ENCODE assay signal across 8 mouse cellular contexts in the genomic region with DNA sequence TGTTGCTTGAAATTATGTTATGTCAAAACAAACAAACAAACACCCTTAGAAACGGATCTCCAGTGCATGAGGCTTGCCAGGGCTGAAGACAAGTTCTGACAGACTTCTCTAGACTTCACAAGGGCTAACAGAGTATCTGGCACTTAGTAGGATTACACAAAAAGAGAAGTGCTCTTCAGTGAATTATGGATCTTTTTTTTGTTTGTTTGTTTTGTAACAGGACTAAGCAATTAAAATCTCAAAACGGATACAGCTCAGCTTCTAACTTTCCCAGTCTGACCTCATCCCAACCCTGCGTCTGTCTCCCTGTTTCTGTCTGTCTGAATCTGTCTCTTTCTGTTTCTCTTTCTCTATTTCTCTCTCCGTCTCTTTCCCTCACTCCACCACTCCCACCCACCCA. TPM values are rescaled to one million over a fixed set of nuclear protein-coding genes. Genes with fewer than 3 reads are reported as not detected.
DNase-seq lines count a peak whose midpoint lies in the region; ATAC-seq and TF ChIP-seq lines count a peak whose summit lies in the region.

No protein-coding gene starts in this region.

- peak overlapping the region; percentile 5; the same call in 1 of the 2 replicates for H3K4me3 ChIP-seq in testis, adult 2 months (ENCODE audit: control insufficient read depth, low read depth, low read length)
- H3K4me3 ChIP-seq in limb, embryonic 14.5 days (replicated peaks; ENCODE audit: low read length): peak overlapping the region; percentile 58
- peak overlapping the region; percentile 75 for H3K4me3 ChIP-seq in stomach, embryonic 16.5 days (replicated peaks; ENCODE audit: low read length)

- peak; percentile 75 for ATAC-seq in limb, embryonic 14.5 days (ENCODE audit: low FRiP score, low read depth)
- ATAC-seq in stomach, embryonic 16.5 days (ENCODE audit: insufficient read depth, low FRiP score): no peak

- no peaks in the 10 kb centered on the region for H3K27me3 ChIP-seq in testis, adult 2 months (ENCODE audit: control insufficient read depth, insufficient read depth, low read length)
- no peaks in the 10 kb centered on the region for H3K27me3 ChIP-seq in limb, embryonic 14.5 days (ENCODE audit: control insufficient read depth, insufficient read depth, low read length)
- H3K27me3 ChIP-seq in stomach, embryonic 16.5 days (ENCODE audit: control insufficient read depth, insufficient read depth, low read length): no peaks in the 10 kb centered on the region

- peaks cover 3% of the 10 kb centered on the region for H3K4me1 ChIP-seq in testis, adult 2 months (ENCODE audit: control insufficient read depth, insufficient read depth, low read length)
- peaks cover 5% of the 10 kb centered on the region for H3K4me1 ChIP-seq in limb, embryonic 14.5 days (ENCODE audit: control insufficient read depth, insufficient read depth, low read length)
- H3K4me1 ChIP-seq in stomach, embryonic 16.5 days (ENCODE audit: control insufficient read depth, insufficient read depth, low read length): peaks cover 7% of the 10 kb centered on the region; the same call in 1 of the 2 replicates

- H3K4me2 ChIP-seq in limb, embryonic 14.5 days (replicated peaks; ENCODE audit: low read depth, low read length, severe bottlenecking): peak overlapping the region; percentile 61; the same call in 1 of the 2 replicates
- peak overlapping the region; percentile 62 for H3K4me2 ChIP-seq in stomach, embryonic 16.5 days (ENCODE audit: low read depth, low read length)

- H3K9me3 ChIP-seq in limb, embryonic 14.5 days (ENCODE audit: control insufficient read depth, low read length): no peaks in the 10 kb centered on the region
- no peaks in the 10 kb centered on the region for H3K9me3 ChIP-seq in stomach, embryonic 16.5 days (replicated peaks; ENCODE audit: control insufficient read depth, low read length)

- WGBS in limb, embryonic 14.5 days: 17% methylated on average over 4 of the region's 4 CpGs
- 7% methylated on average over 4 of the region's 4 CpGs for WGBS in stomach, embryonic 16.5 days

- H3K9ac ChIP-seq in limb, embryonic 14.5 days (ENCODE audit: low read depth, low read length, severe bottlenecking): peak overlapping the region; percentile 71; the same call in 1 of the 2 replicates
- 0 out of 2 replicates have a peak overlapping the region, but pooled peaks have one; percentile 8 for H3K9ac ChIP-seq in stomach, embryonic 16.5 days (ENCODE audit: low read length)

- DNase-seq in embryo, embryonic 11 days: peak; percentile 16
- no peak for DNase-seq in embryo, embryonic 10.5 days (ENCODE audit: low spot score)
- no peak for DNase-seq in testis, postnatal 14 days (ENCODE audit: low spot score)
- no peak for DNase-seq in limb, embryonic 14.5 days (ENCODE audit: low spot score)
- DNase-seq in gastrocnemius, postnatal 4 days (ENCODE audit: low spot score in 2 of 2): no peak
- DNase-seq in gastrocnemius, postnatal 10 days: no peak

- H3K36me3 ChIP-seq in testis, adult 2 months (ENCODE audit: control insufficient read depth, insufficient read depth, low read length): peaks cover 2% of the 10 kb centered on the region; the same call in 1 of the 2 replicates
- H3K36me3 ChIP-seq in limb, embryonic 14.5 days (ENCODE audit: control insufficient read depth, insufficient read depth, low read length): peaks cover 5% of the 10 kb centered on the region; the same call in 1 of the 2 replicates
- H3K36me3 ChIP-seq in stomach, embryonic 16.5 days (ENCODE audit: control insufficient read depth, insufficient read depth, low read length): no peaks in the 10 kb centered on the region

- TF ChIP-seq POLR2A in testis, adult 2 months (IDR thresholded peaks at IDR 0.05; ENCODE audit: control insufficient read depth, low read depth, low read length): no peak
- TF ChIP-seq POLR2A in limb, embryonic 14.5 days (IDR thresholded peaks at IDR 0.05; ENCODE audit: borderline replicate concordance, extremely low read depth, insufficient read depth, insufficient read length): no peak

- no peak for TF ChIP-seq CTCF in testis, adult 2 months (IDR thresholded peaks at IDR 0.05; ENCODE audit: control insufficient read depth, insufficient read depth, insufficient replicate concordance, low read depth, low read length)

- H3K27ac ChIP-seq in testis, adult 2 months (ENCODE audit: control insufficient read depth, insufficient read depth, low read depth, low read length): no peak overlapping the region
- no peak overlapping the region for H3K27ac ChIP-seq in limb, embryonic 14.5 days (replicated peaks; ENCODE audit: low read depth, low read length)
- no peak overlapping the region for H3K27ac ChIP-seq in stomach, embryonic 16.5 days (ENCODE audit: low read length)

RNA-seq across cellular contexts. Expression of a gene that starts 0.4 kb away (rescaled TPM):
- polyA plus RNA-seq in testis, adult 2 months (2012; rRNA removed): 31.1 and 33.7 TPM in 2 replicates
- polyA plus RNA-seq in limb, embryonic 14.5 days (2012; rRNA removed): 22.3 and 27.4 TPM in 2 replicates
- polyA plus RNA-seq in limb, embryonic 14.5 days (2014; fragmentation: Nextera tagmentation; extraction: Ambion mirVana): 53.3 and 55.9 TPM in 2 replicates
- polyA plus RNA-seq in stomach, embryonic 16.5 days (2015; fragmentation: Nextera tagmentation; extraction: Ambion mirVana): 61.3 and 61.6 TPM in 2 replicates
- total RNA-seq in gastrocnemius, postnatal 4 days (2021): 10 to 100 TPM; 44.9 to 48.7 TPM
- total RNA-seq in gastrocnemius, postnatal 10 days (2021): 10 to 100 TPM; 37.8 to 42.1 TPM

RNA-seq across cellular contexts. Expression of a gene that starts 53.7 kb away (rescaled TPM):
- 13.7 and 14.8 TPM in 2 replicates for polyA plus RNA-seq in testis, adult 2 months (2012; rRNA removed)
- 42.4 and 45.4 TPM in 2 replicates for polyA plus RNA-seq in limb, embryonic 14.5 days (2012; rRNA removed)
- polyA plus RNA-seq in limb, embryonic 14.5 days (2014; fragmentation: Nextera tagmentation; extraction: Ambion mirVana): 72.5 and 73.2 TPM in 2 replicates
- polyA plus RNA-seq in stomach, embryonic 16.5 days (2015; fragmentation: Nextera tagmentation; extraction: Ambion mirVana): 55.0 and 60.3 TPM in 2 replicates
- 10 to 100 TPM; 10.2 to 14.1 TPM for total RNA-seq in gastrocnemius, postnatal 4 days (2021)
- total RNA-seq in gastrocnemius, postnatal 10 days (2021): 1 to 10 TPM; 6.3 to 8.2 TPM

RNA-seq across cellular contexts. Expression of a gene that starts 53.8 kb away (rescaled TPM):
- 4.7 TPM in 2 replicates for polyA plus RNA-seq in testis, adult 2 months (2012; rRNA removed)
- 6.4 and 7.2 TPM in 2 replicates for polyA plus RNA-seq in limb, embryonic 14.5 days (2012; rRNA removed)
- polyA plus RNA-seq in limb, embryonic 14.5 days (2014; fragmentation: Nextera tagmentation; extraction: Ambion mirVana): 8.7 and 10.2 TPM in 2 replicates
- 9.9 and 10.0 TPM in 2 replicates for polyA plus RNA-seq in stomach, embryonic 16.5 days (2015; fragmentation: Nextera tagmentation; extraction: Ambion mirVana)
- 1 to 10 TPM; 3.2 to 3.7 TPM for total RNA-seq in gastrocnemius, postnatal 4 days (2021)
- total RNA-seq in gastrocnemius, postnatal 10 days (2021): 1 to 10 TPM; 1.7 to 2.1 TPM

Comparison
In these comparisons a context has a peak if more than half of its experiments do, and no peak if none do; other contexts are left out.
1. H3K4me3 ChIP-seq: peak in every context shown above with its lines; median percentile 75 in stomach, embryonic 16.5 days; 58 in limb, embryonic 14.5 days; 5 in testis, adult 2 months.